Comparison of ENCODE assay signal across 22 mouse cellular contexts in genomic region chr10:41472534-41472933, GRCm38 (mm10). TPM values are rescaled to one million over a fixed set of nuclear protein-coding genes. Genes with fewer than 3 reads are reported as not detected.
A peak's percentile ranks its signal among the peaks of the same experiment; 100 is the strongest.
DNase-seq lines count a peak whose midpoint lies in the region; ATAC-seq and TF ChIP-seq lines count a peak whose summit lies in the region.
"Had no signal": no experiment of that assay in that cellular context is flagged by ENCODE, and none has a peak within 500 bp of the region (broad histone marks: within the 10 kb centered on the region; RNA-seq: fewer than 3 reads in every experiment).

No protein-coding gene starts in this region.

- 0 out of 2 replicates have a peak overlapping the region, but pooled peaks have one; percentile 12 for H3K27ac ChIP-seq in lung, embryonic 15.5 days
- H3K27ac ChIP-seq in ES-E14 (ENCODE audit: insufficient read depth, low read depth, low read length, poor library complexity, severe bottlenecking), result peak overlapping the region; percentile 46; the same call in 1 of the 2 replicates
- peak overlapping the region; percentile 64; the same call in 1 of the 2 replicates for H3K27ac ChIP-seq in bone marrow macrophage, adult 2 months (ENCODE audit: insufficient read depth, low read depth, low read length)
- H3K27ac ChIP-seq in intestine, postnatal 0 days (ENCODE audit: low read depth, low read length), result no peak overlapping the region
- H3K27ac ChIP-seq: embryonic facial prominence, embryonic 12.5 days; forebrain, embryonic 15.5 days; hindbrain, embryonic 13.5 days; hindbrain, postnatal 0 days had no signal

- no peak for TF ChIP-seq POLR2A in bone marrow macrophage, adult 2 months (IDR thresholded peaks at IDR 0.05; ENCODE audit: borderline replicate concordance, low read depth, low read length)

- H3K27me3 ChIP-seq in lung, embryonic 15.5 days, result no peaks in the 10 kb centered on the region
- H3K27me3 ChIP-seq in E14TG2a.4 (ENCODE audit: insufficient read depth, low read length), result no peaks in the 10 kb centered on the region
- H3K27me3 ChIP-seq in intestine, postnatal 0 days (replicated peaks; ENCODE audit: control insufficient read depth, insufficient read depth, low read length), result no peaks in the 10 kb centered on the region
- H3K27me3 ChIP-seq: CH12.LX; embryonic facial prominence, embryonic 12.5 days; forebrain, embryonic 15.5 days; Patski had no signal

- no peak overlapping the region for H3K4me2 ChIP-seq in lung, embryonic 15.5 days
- no peak overlapping the region for H3K4me2 ChIP-seq in intestine, postnatal 0 days (replicated peaks; ENCODE audit: low read depth)
- H3K4me2 ChIP-seq: embryonic facial prominence, embryonic 12.5 days; forebrain, embryonic 15.5 days; hindbrain, embryonic 13.5 days had no signal

- no peak for TF ChIP-seq CTCF in E14TG2a.4 (conservative IDR thresholded peaks at IDR 0.05; ENCODE audit: low read length)
- TF ChIP-seq CTCF in bone marrow macrophage, adult 2 months (IDR thresholded peaks at IDR 0.05; ENCODE audit: low read depth, low read length), result no peak
- TF ChIP-seq CTCF in intestine, postnatal 0 days (IDR thresholded peaks at IDR 0.05; ENCODE audit: low read depth), result no peak

- no peak overlapping the region for H3K4me3 ChIP-seq in lung, embryonic 15.5 days
- H3K4me3 ChIP-seq in E14TG2a.4 (replicated peaks; ENCODE audit: low read length), result 0 out of 2 replicates have a peak overlapping the region, but pooled peaks have one; percentile 11
- H3K4me3 ChIP-seq in ES-E14 (ENCODE audit: insufficient read depth in 1 of 2, low read depth in 1 of 2, low read length in 2 of 2, poor library complexity in 1 of 2, severe bottlenecking in 1 of 2), result no peak overlapping the region
- no peak overlapping the region for H3K4me3 ChIP-seq in bone marrow macrophage, adult 2 months (ENCODE audit: insufficient read depth, low read length)
- no peak overlapping the region for H3K4me3 ChIP-seq in intestine, postnatal 0 days (ENCODE audit: low read depth, low read length)
- H3K4me3 ChIP-seq: embryonic facial prominence, embryonic 12.5 days; forebrain, embryonic 15.5 days; hindbrain, embryonic 13.5 days had no signal

- ATAC-seq in lung, embryonic 15.5 days (ENCODE audit: borderline replicate concordance, extremely low read depth, low FRiP score, low TSS enrichment), result no peak
- no peak for ATAC-seq in intestine, postnatal 0 days
- ATAC-seq: forebrain, embryonic 15.5 days; hindbrain, postnatal 0 days; Patski had no signal

- no peaks in the 10 kb centered on the region for H3K36me3 ChIP-seq in lung, embryonic 15.5 days
- H3K36me3 ChIP-seq in E14TG2a.4 (ENCODE audit: insufficient read depth, low read length) (no peaks in the 10 kb centered on the region), ES-E14 (ENCODE audit: control insufficient read depth, insufficient read depth, low read length, poor library complexity, severe bottlenecking) (no peaks in the 10 kb centered on the region)
- 0 out of 2 replicates have a peak, but pooled peaks cover 5% of the 10 kb centered on the region for H3K36me3 ChIP-seq in intestine, postnatal 0 days (ENCODE audit: control insufficient read depth, insufficient read depth)

- in situ Hi-C loops in ES-E14 (cut with MboI; ENCODE audit: low sequenced_read_pairs in 2 of 2, unreplicated experiment in 2 of 2), result no loop called here

- DNase-seq in lung, postnatal 25 days (ENCODE audit: low spot score), result no peak
- no peak for DNase-seq in ES-E14 (ENCODE audit: low read depth, low spot score)
- DNase-seq in natural killer cell, adult 2 months (ENCODE audit: low spot score in 2 of 2), result no peak
- DNase-seq: adrenal gland, adult 8-10 months; cerebellum, adult 11-12 months; cerebellum, adult 9-10 months; cerebellum, postnatal 25 days; heart, adult 18-20 months; heart, postnatal 10 days; heart, postnatal 4 days had no signal

- peaks cover 30% of the 10 kb centered on the region for H3K4me1 ChIP-seq in lung, embryonic 15.5 days
- H3K4me1 ChIP-seq in E14TG2a.4 (replicated peaks; ENCODE audit: low read depth, low read length) (peaks cover 91% of the 10 kb centered on the region), ES-E14 (ENCODE audit: control insufficient read depth in 2 of 2, insufficient read depth in 2 of 2, low read length in 2 of 2, poor library complexity in 1 of 2) (peaks cover 15 to 19% of the 10 kb centered on the region in 2 experiments)
- H3K4me1 ChIP-seq in bone marrow macrophage, adult 2 months (ENCODE audit: control insufficient read depth, insufficient read depth, low read length), result peaks cover 31% of the 10 kb centered on the region
- 0 out of 2 replicates have a peak, but pooled peaks cover 7% of the 10 kb centered on the region for H3K4me1 ChIP-seq in intestine, postnatal 0 days (replicated peaks; ENCODE audit: control insufficient read depth, insufficient read depth, low read length)

- no peak overlapping the region for H3K9ac ChIP-seq in lung, embryonic 15.5 days
- H3K9ac ChIP-seq in ES-E14 (ENCODE audit: insufficient read depth, low read depth, low read length, poor library complexity, severe bottlenecking), result no peak overlapping the region
- no peak overlapping the region for H3K9ac ChIP-seq in intestine, postnatal 0 days (ENCODE audit: low read depth, low read length)
- H3K9ac ChIP-seq: embryonic facial prominence, embryonic 12.5 days; forebrain, embryonic 15.5 days; hindbrain, embryonic 13.5 days had no signal

- H3K9me3 ChIP-seq in lung, embryonic 15.5 days, result no peaks in the 10 kb centered on the region
- H3K9me3 ChIP-seq in E14TG2a.4 (ENCODE audit: low read length) (no peaks in the 10 kb centered on the region), ES-E14 (ENCODE audit: control insufficient read depth, insufficient read depth, low read depth, low read length) (no peaks in the 10 kb centered on the region)
- H3K9me3 ChIP-seq in intestine, postnatal 0 days (ENCODE audit: control insufficient read depth), result no peaks in the 10 kb centered on the region
- H3K9me3 ChIP-seq: embryonic facial prominence, embryonic 12.5 days; forebrain, embryonic 15.5 days; hindbrain, embryonic 13.5 days had no signal

TF ChIP-seq in ES-E14, 5 proteins besides CTCF, POLR2A, EP300 and RAD21:
- TF ChIP-seq ZNF384 (IDR thresholded peaks at IDR 0.05; ENCODE audit: low read depth, low read length), result no peak
- no peak for TF ChIP-seq HCFC1 (IDR thresholded peaks at IDR 0.05; ENCODE audit: borderline replicate concordance, insufficient read depth, low read length)
- no peak for TF ChIP-seq MAFK (IDR thresholded peaks at IDR 0.05; ENCODE audit: insufficient read depth, low read depth, low read length)
- no peak for TF ChIP-seq CHD2 (IDR thresholded peaks at IDR 0.05; ENCODE audit: low read depth, low read length)
- TF ChIP-seq ZC3H11A (IDR thresholded peaks at IDR 0.05; ENCODE audit: borderline replicate concordance, low read depth, low read length), result no peak

RNA-seq across cellular contexts. Expression of gene Mical1, which starts 3.6 kb away (rescaled TPM):
- polyA plus RNA-seq in lung, embryonic 15.5 days (2015; fragmentation: Nextera tagmentation; extraction: Ambion mirVana), result 71.0 and 75.7 TPM in 2 replicates
- 35.3 and 54.7 TPM in 2 replicates for total RNA-seq in ES-E14 (2012; rRNA removed)
- polyA plus RNA-seq in bone marrow macrophage, adult 2 months (2012; ENCODE audit: insufficient read depth, insufficient read length, missing spikeins), result 44.8 and 55.9 TPM in 2 replicates
- polyA plus RNA-seq in intestine, postnatal 0 days (2015; fragmentation: Nextera tagmentation; extraction: Ambion mirVana), result 32.2 and 37.7 TPM in 2 replicates

RNA-seq across cellular contexts. Expression of gene Smpd2, which starts 17.6 kb away (rescaled TPM):
- 69.7 and 77.4 TPM in 2 replicates for polyA plus RNA-seq in lung, embryonic 15.5 days (2015; fragmentation: Nextera tagmentation; extraction: Ambion mirVana)
- total RNA-seq in ES-E14 (2012; rRNA removed), result 31.7 and 54.8 TPM in 2 replicates
- 15.2 and 15.8 TPM in 2 replicates for polyA plus RNA-seq in bone marrow macrophage, adult 2 months (2012; ENCODE audit: insufficient read depth, insufficient read length, missing spikeins)
- polyA plus RNA-seq in intestine, postnatal 0 days (2015; fragmentation: Nextera tagmentation; extraction: Ambion mirVana), result 65.1 and 65.8 TPM in 2 replicates

RNA-seq across cellular contexts. Expression of gene Ppil6, which starts 17.7 kb away (rescaled TPM):
- polyA plus RNA-seq in lung, embryonic 15.5 days (2015; fragmentation: Nextera tagmentation; extraction: Ambion mirVana), result 2.4 and 2.5 TPM in 2 replicates
- total RNA-seq in ES-E14 (2012; rRNA removed), result 0.53 TPM in 1 of 2 replicates, not detected in the other
- polyA plus RNA-seq in bone marrow macrophage, adult 2 months (2012; ENCODE audit: insufficient read depth, insufficient read length, missing spikeins), result not detected in 2 replicates
- polyA plus RNA-seq in intestine, postnatal 0 days (2015; fragmentation: Nextera tagmentation; extraction: Ambion mirVana), result 1.0 and 1.3 TPM in 2 replicates
- total RNA-seq: CH12.LX; gastrocnemius, adult 8-10 months; gastrocnemius, postnatal 4 days had no signal

RNA-seq across cellular contexts. Expression of gene Zbtb24, which starts 22.4 kb away (rescaled TPM):
- polyA plus RNA-seq in lung, embryonic 15.5 days (2015; fragmentation: Nextera tagmentation; extraction: Ambion mirVana), result 18.2 and 18.3 TPM in 2 replicates
- total RNA-seq in ES-E14 (2012; rRNA removed), result 11.9 and 12.7 TPM in 2 replicates
- polyA plus RNA-seq in bone marrow macrophage, adult 2 months (2012; ENCODE audit: insufficient read depth, insufficient read length, missing spikeins), result 11.8 and 13.4 TPM in 2 replicates
- 12.9 and 16.0 TPM in 2 replicates for polyA plus RNA-seq in intestine, postnatal 0 days (2015; fragmentation: Nextera tagmentation; extraction: Ambion mirVana)

RNA-seq across cellular contexts. Expression of gene Cd164, which starts 46.7 kb away (rescaled TPM):
- 171 and 176 TPM in 2 replicates for polyA plus RNA-seq in lung, embryonic 15.5 days (2015; fragmentation: Nextera tagmentation; extraction: Ambion mirVana)
- total RNA-seq in ES-E14 (2012; rRNA removed), result 112 and 127 TPM in 2 replicates
- 54.0 and 57.3 TPM in 2 replicates for polyA plus RNA-seq in bone marrow macrophage, adult 2 months (2012; ENCODE audit: insufficient read depth, insufficient read length, missing spikeins)
- 181 and 189 TPM in 2 replicates for polyA plus RNA-seq in intestine, postnatal 0 days (2015; fragmentation: Nextera tagmentation; extraction: Ambion mirVana)
